Mouse (Mus musculus): Measurements from ENCODE around the gene Evl.

Gene Evl

GRCm38 (mm10) chr12:108590131-108590530 is 35.6 kb downstream of the Evl start:
- DNase-seq (ENCODE audit: low read depth, low spot score): no peak

- DNase-seq (ENCODE audit: low read depth, low spot score): no peak
These were observed 37.1 kb downstream of the Evl start for GRCm38 (mm10) chr12:108591586-108591985.

GRCm38 (mm10) chr12:108592866-108593265 is 38.3 kb downstream of the Evl start:
- DNase-seq (ENCODE audit: low read depth, low spot score): no peak

GRCm38 (mm10) chr12:108600864-108601263 is 46.3 kb downstream of the Evl start:
- DNase-seq (ENCODE audit: low read depth, low spot score): no peak

- DNase-seq (ENCODE audit: low read depth, low spot score): no peak
These were observed 46.8 kb downstream of the Evl start for GRCm38 (mm10) chr12:108601326-108601725.

GRCm38 (mm10) chr12:108604546-108604945 is 50.0 kb downstream of the Evl start:
- DNase-seq (ENCODE audit: low read depth, low spot score): peak; percentile 27

- peak; percentile 15 for DNase-seq (ENCODE audit: low read depth, low spot score)
These were observed 51.2 kb downstream of the Evl start for GRCm38 (mm10) chr12:108605521-108606281.

- DNase-seq (ENCODE audit: low read depth, low spot score): no peak
These were observed 51.8 kb downstream of the Evl start for GRCm38 (mm10) chr12:108606321-108606720.

- DNase-seq (ENCODE audit: low read depth, low spot score): no peak
These were observed 54.9 kb downstream of the Evl start for GRCm38 (mm10) chr12:108609446-108609845.

GRCm38 (mm10) chr12:108610255-108610654 is 55.7 kb downstream of the Evl start:
- DNase-seq (ENCODE audit: low read depth, low spot score): no peak

- peak; percentile 82 for DNase-seq (ENCODE audit: low read depth, low spot score)
These were observed 58.6 kb downstream of the Evl start for GRCm38 (mm10) chr12:108613081-108613480.

GRCm38 (mm10) chr12:108617511-108617910 is 63.0 kb downstream of the Evl start:
- DNase-seq (ENCODE audit: low read depth, low spot score): no peak

- DNase-seq (ENCODE audit: low read depth, low spot score): no peak
These were observed 65.4 kb downstream of the Evl start for GRCm38 (mm10) chr12:108619853-108620416.

GRCm38 (mm10) chr12:108622406-108622805 is 67.9 kb downstream of the Evl start:
- no peak for DNase-seq (ENCODE audit: low read depth, low spot score)

GRCm38 (mm10) chr12:108629556-108629955 is 75.0 kb downstream of the Evl start:
- DNase-seq (ENCODE audit: low read depth, low spot score): no peak

- DNase-seq (ENCODE audit: low read depth, low spot score): no peak
These were observed 76.5 kb downstream of the Evl start for GRCm38 (mm10) chr12:108630741-108631688.

GRCm38 (mm10) chr12:108632501-108632900 is 78.0 kb downstream of the Evl start:
- DNase-seq (ENCODE audit: low read depth, low spot score): no peak

- no peak for DNase-seq (ENCODE audit: low read depth, low spot score)
These were observed 79.5 kb downstream of the Evl start for GRCm38 (mm10) chr12:108634031-108634430.

- no peak for DNase-seq (ENCODE audit: low read depth, low spot score)
These were observed 81.0 kb downstream of the Evl start for GRCm38 (mm10) chr12:108635501-108635900.

- DNase-seq (ENCODE audit: low read depth, low spot score): no peak
These were observed 82.9 kb downstream of the Evl start for GRCm38 (mm10) chr12:108637440-108637839.

GRCm38 (mm10) chr12:108639126-108639525 is 84.6 kb downstream of the Evl start:
- no peak for DNase-seq (ENCODE audit: low read depth, low spot score)

- no peak for DNase-seq (ENCODE audit: low read depth, low spot score)
These were observed 87.5 kb downstream of the Evl start for GRCm38 (mm10) chr12:108642019-108642418.

Data from ES-CJ7 (cell line).